Mouse (Mus musculus) adrenal gland, postnatal 10 days (tissue): ENCODE results near the gene Krt28. TPM values are rescaled to one million over a fixed set of nuclear protein-coding genes. Genes with fewer than 3 reads are reported as not detected.
A peak's percentile ranks its signal among the peaks of the same experiment; 100 is the strongest.

Experiments
- DNase-seq: peaks from one replicate; pipeline ENCODE4 v3.0.0; 2021; ENCODE audit warnings: mixed read lengths
- total RNA-seq, 2 experiments: library from RNA; stranded (reverse); gene quantifications; 2 replicates each; pipeline ENCODE4 v1.2.3; 2021

Krt28 gene
- total RNA-seq, 2 experiments from 2014 or later = 0.21 TPM; not detected in 1

DNA sequence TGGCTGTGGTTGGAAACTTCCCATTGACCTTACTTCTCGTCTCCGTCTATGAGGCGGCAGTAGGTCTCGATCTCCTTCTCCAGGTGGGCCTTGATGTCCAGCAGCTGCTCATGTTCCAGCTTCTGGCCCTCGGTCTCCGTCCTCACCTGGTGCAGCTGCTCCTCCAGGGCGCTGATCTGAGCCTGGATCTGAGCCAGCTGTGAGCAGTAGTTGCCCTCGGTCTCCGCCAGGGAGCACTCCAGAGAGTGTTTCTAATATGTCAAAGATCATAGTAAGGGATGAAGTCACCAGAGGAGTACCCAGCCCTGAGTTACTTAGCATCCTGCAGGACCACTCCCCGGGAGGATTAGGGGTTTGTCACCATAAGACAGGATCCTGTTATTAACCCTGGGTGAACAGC, 7.9 kb downstream of the Krt28 start:
- DNase-seq = peak; percentile 45

DNA sequence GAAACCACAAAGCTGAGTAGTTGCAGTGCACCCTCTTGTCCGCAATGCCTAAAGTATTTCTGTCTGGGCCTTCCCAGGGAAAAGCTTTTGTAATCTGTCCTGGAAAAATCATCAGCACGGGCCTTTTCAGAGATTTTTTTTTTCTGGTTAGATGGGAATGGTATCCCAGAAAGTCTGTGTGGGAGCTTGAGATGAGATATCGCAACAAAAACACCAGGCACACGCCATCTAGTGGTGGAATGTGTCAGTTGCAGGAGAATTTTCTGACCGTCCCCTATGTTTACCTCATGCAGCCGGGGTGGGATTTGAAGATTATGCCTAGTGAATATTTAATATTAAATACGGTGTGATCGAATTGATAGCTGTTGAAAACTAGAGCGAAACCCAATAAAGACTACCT, 10.3 kb downstream of the Krt28 start:
- peak; percentile 44 for DNase-seq

DNA sequence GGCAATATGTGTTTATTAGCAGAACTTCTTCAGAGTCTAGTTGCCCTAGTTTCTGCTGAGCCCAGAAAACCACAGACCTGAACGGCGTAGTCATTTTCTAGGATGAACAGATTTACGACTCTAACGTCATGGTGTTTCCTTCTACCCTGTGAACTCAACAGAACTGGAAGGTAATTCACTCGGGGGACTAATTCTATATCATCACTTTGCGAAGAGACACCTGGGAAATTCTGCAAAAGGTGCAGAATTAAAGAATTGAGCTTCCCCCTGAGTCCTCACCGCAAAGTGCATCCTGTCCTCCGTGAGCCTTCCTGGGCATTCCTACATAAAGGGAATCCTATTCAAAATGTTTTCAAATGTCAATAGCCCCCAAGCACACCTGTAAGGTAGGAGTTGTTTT, 13.3 kb downstream of the Krt28 start:
- DNase-seq = no peak

DNA sequence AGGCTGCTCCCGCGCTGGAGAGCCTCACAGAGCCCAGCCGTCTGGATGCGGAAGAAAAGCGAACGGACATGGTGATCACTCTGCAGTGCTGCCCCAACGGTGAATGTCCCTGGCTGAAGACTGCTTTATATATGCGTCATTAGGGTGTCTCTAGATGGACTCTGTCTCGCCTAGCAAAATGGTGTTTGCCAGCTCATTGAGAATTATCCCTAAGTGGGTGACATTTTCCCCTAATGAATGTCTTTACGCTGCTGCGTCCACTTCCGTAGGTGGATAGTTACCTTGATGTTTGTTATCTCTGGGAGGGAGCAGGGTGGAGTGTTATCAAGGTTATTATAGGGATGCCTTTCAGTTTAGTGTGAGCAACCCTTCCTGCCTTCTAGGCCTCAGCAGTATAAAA, 23.7 kb downstream of the Krt28 start, which contains the start of gene Krt27:
Gene Krt27, minus strand, starts transcription at position 101 of the 400 bp plus-strand sequence.
- no peak for DNase-seq

DNA sequence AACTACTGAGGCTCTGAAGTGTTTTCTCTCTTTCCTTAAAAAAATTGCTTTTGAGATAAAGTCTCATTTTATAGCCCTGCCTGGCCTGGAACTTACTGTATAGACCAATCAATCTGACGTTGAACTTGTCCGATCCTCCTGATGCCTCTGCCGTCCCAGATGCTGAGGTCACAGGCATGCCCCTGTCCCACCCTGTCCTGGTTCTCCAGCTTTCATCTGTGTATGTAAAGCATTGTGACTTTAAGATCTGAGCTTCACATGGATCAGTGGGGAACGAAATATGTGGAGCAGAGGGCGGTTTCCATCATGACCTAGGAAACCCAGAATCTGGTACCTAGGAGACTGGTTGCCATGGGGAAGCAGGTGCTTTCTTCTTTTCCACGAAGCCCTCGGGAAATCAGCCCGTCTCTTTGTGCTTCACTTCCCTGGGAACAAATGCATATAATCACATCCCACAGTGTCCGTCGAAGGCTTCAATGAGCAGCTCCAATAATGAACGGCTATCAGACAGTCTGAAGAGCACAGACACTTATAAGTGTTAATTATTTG, 35.3 kb downstream of the Krt28 start:
- DNase-seq = no peak

DNA sequence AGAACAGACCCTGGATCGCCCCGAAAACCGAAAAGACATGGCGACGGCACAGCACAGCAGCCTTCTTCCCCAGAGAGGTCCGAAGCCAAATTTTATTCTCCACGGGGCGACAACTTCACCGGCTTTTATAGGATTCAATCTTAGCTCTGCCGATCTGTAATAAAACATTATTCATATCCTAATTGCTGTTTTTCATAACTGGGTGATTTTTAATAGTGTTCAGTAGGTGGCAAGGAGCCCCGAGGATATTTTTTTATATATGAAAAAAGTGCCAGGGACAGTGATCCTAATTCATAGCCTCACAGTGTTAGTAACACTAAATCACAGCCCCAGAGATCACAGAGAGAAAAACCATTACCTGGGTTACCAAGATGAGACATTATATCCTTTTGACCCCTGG, 36.8 kb downstream of the Krt28 start, which contains the start of gene Krt26:
Gene Krt26, minus strand, starts transcription at position 101 of the 400 bp plus-strand sequence.
- no peak for DNase-seq

DNA sequence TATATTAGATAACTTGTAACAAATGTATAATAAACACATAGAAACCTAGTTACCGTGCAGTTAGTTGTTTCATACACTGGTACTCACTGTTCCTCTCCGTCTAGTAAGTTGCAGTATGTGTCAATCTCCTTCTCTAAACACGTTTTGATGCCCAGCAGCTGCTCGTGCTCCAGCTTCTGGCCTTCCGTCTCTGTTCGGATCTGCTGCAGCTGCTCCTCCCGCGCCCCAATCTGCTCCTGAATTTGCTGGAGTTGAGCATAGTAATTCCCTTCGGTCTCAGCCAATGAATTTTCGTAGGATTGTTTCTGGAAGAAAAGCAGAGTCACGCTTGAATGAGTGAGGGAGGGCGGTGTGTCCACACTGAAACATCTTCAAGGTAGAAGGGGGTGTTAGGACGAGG, 41.3 kb downstream of the Krt28 start:
- DNase-seq = no peak

DNA sequence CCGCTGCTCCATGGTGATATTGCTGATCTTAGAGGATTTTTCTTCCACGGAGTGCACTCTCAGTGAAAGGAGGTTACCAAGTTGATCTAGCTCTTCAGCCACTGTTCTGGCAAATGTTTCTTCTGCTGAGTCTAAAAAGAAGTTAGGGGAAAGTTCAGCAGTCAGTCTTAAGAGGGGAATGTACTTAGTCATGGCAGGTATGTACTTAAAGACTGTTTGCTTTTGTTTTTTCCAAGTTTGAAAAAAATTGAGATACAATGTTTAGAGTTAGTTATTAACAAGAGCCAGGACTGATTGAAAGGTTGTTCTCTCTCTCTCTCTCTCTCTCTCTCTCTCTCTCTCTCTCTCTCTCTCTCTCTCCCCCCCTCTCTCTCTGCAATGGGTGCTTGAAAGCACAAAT, 45.0 kb downstream of the Krt28 start:
- no peak for DNase-seq

DNA sequence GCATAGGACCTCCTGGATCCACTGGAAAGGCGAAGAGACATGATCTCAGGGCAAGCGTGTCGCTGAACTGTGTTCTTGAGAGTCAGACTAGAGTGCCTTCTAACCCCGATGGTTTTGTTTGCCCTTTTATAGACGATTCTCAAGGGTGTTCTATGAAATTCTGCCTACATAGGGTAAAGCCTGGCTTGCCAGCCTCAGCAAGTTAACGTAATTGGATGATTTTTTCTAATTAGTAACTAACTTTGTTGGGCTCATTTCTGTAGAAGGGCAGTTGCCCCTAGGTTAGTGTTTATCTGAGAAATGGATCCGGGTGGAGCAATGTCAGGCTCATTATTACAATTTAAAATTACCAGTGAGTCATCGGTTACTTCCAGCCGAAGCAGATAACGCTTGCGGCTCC, 51.9 kb downstream of the Krt28 start, which contains the start of gene Krt25:
Gene Krt25, minus strand, starts transcription at position 101 of the 400 bp plus-strand sequence.
- DNase-seq = no peak

DNA sequence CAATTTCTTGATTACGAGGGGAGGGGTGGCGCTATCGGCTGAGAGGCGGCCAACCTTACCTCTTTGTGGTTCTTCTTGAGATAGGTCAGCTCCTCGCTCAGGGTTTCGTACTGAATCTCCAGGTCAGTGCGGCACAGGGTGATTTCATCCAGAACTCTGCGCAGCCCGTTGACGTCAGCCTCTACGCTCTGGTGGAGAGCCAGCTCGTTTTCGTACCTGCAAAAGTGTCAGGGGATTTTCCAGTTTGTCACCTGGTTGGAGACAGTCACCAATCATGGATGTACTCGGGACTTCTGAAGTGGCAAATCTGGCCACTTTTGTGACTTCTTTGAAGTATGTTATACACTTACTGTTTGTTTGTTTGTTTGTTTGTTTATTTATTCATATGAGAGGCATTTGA, 53.6 kb downstream of the Krt28 start:
- no peak for DNase-seq

DNA sequence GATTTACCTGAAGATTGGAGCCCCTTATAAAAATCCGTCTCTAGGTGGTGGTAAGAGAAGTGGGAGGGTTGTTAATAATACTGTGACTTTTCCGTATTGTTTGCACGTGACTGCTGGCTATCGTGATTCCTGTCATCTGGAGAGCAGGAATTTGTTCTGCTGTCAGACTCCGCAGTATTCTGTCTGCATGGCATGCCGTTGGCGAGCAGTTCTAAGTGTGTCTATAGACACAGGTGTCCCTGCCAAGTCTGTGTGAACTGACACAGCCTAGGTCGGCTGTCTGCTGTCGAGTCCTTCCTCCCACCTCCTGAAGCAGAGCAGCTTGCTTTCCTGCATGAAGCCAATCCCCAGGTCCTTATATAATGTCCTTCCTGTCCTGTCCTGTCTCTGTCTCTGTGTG, 55.6 kb downstream of the Krt28 start:
- no peak for DNase-seq

DNA sequence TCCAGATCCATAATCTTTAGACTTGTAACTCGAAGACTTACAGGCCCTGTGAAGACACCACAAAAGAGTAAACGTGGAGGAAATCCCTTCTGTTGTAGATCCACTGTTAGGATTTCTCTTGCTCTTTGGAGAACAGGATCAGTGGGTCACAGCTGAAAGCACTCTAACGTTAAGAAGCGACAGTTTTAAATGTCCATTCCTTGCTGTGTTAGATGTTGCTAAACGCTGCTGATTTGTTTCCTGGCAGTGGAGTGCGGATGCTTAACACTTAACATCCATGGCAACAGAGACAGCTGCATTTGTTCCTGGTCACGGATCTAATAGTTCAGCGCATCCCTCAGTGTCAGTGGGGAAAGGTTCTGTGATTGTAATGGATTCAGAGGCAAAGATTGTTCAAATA, 58.2 kb downstream of the Krt28 start:
- DNase-seq = no peak

Other genes with a start within 250 kb of the Krt28 start
- gene Ccr7, start 219.8 kb downstream of the Krt28 start, total RNA-seq = 1 to 10 TPM; 3.6 to 3.7 TPM
- 10 to 100 TPM; 53.6 to 64.9 TPM for gene Smarce1, start 143.9 kb downstream of the Krt28 start, total RNA-seq
- gene Krt222, start 130.8 kb downstream of the Krt28 start, total RNA-seq = 1 to 10 TPM; 1.8 to 3.3 TPM
- gene Krt24, start 89.6 kb downstream of the Krt28 start, total RNA-seq = not detected
- under 1 TPM in 1 of 2 experiments, not detected in 1; 0.18 TPM for gene Krt25, start 52.0 kb downstream of the Krt28 start, total RNA-seq
- gene Krt26, start 36.9 kb downstream of the Krt28 start, total RNA-seq = not detected
- not detected for gene Krt27, start 23.8 kb downstream of the Krt28 start, total RNA-seq
- gene Krt10, start 14.5 kb upstream of the Krt28 start, total RNA-seq = 1 to 10 TPM; 7.0 to 8.2 TPM
- not detected for gene Krt12, start 47.4 kb upstream of the Krt28 start, total RNA-seq
- 1 to 10 TPM; 1.8 to 2.3 TPM for gene Krt20, start 63.2 kb upstream of the Krt28 start, total RNA-seq
- 10 to 100 TPM in 1 of 2 experiments, 1 to 10 TPM in 1; 4.4 to 12.8 TPM for gene Krt23, start 118.2 kb upstream of the Krt28 start, total RNA-seq
- not detected for gene Krt39, start 146.4 kb upstream of the Krt28 start, total RNA-seq
- gene Krt40, start 168.3 kb upstream of the Krt28 start, total RNA-seq = not detected
- not detected for gene Krtap3-3, start 176.0 kb upstream of the Krt28 start, total RNA-seq
- gene Krtap3-2, start 181.9 kb upstream of the Krt28 start, total RNA-seq = not detected
- not detected for gene Gm11939, start 184.6 kb upstream of the Krt28 start, total RNA-seq
- gene Krtap3-1, start 191.7 kb upstream of the Krt28 start, total RNA-seq = not detected
- gene Krtap1-5, start 206.1 kb upstream of the Krt28 start, total RNA-seq = not detected
- not detected for gene Krtap1-4, start 208.8 kb upstream of the Krt28 start, total RNA-seq
- gene Krtap1-3, start 216.4 kb upstream of the Krt28 start, total RNA-seq = not detected
- not detected for gene Krtap9-3, start 223.2 kb upstream of the Krt28 start, total RNA-seq
- not detected for gene Gm11938, start 228.4 kb upstream of the Krt28 start, total RNA-seq
- not detected for gene Gm11937, start 235.3 kb upstream of the Krt28 start, total RNA-seq
- not detected for gene Krtap2-4, start 239.9 kb upstream of the Krt28 start, total RNA-seq
- not detected for gene Gm11562, start 245.5 kb upstream of the Krt28 start, total RNA-seq